Mouse (Mus musculus) forebrain, embryonic 13.5 days (tissue): ENCODE measurements around the gene 4930556J24Rik. TPM values are rescaled to one million over a fixed set of nuclear protein-coding genes. Genes with fewer than 3 reads are reported as not detected.
A peak's percentile ranks its signal among the peaks of the same experiment; 100 is the strongest.
"Not testable (repeated sequence)": the region's sequence is repeated elsewhere in the genome, so short reads cannot be mapped to it uniquely, and the experiment has no call there.

Source experiments
- ATAC-seq: fragments of 200-750 bp; cut with Nextera tagmentation; 2 replicates; pipeline ENCODE4 v1.8.0; 2017
- H3K27ac ChIP-seq: fragments of 300-500 bp; sonication (generic); 2 replicates; pipeline ENCODE4 v1.5.1; 2015; ENCODE audit warnings: inconsistent platforms, mild to moderate bottlenecking, moderate library complexity
- H3K27me3 ChIP-seq: fragments of 300-500 bp; sonication (generic); 2 replicates; pipeline ENCODE4 v1.6.1; 2015; ENCODE audit warnings: mild to moderate bottlenecking, inconsistent platforms
- H3K36me3 ChIP-seq: fragments of 300-500 bp; sonication (generic); 2 replicates; pipeline ENCODE4 v1.6.1; 2015; ENCODE audit warnings: mild to moderate bottlenecking, inconsistent platforms; ENCODE audit not compliant: poor library complexity, severe bottlenecking
- H3K4me1 ChIP-seq: fragments of 300-500 bp; sonication (generic); 2 replicates; pipeline ENCODE4 v1.6.1; 2015; ENCODE audit warnings: inconsistent platforms
- H3K4me2 ChIP-seq: fragments of 300-500 bp; sonication (generic); 2 replicates; pipeline ENCODE4 v1.6.1; 2015; ENCODE audit warnings: inconsistent platforms, mild to moderate bottlenecking, moderate library complexity
- H3K4me3 ChIP-seq: fragments of 300-500 bp; sonication (generic); 2 replicates; pipeline ENCODE4 v1.5.1; 2015; ENCODE audit warnings: mild to moderate bottlenecking, inconsistent platforms
- H3K9ac ChIP-seq: fragments of 300-500 bp; sonication (generic); 2 replicates; pipeline ENCODE4 v1.6.1; 2015; ENCODE audit warnings: mild to moderate bottlenecking, inconsistent platforms
- H3K9me3 ChIP-seq: fragments of 300-500 bp; sonication (generic); replicated peaks from 2 replicates; pipeline ENCODE4 v1.6.1; 2016; ENCODE audit warnings: inconsistent platforms
- WGBS: fragments of 180-500 bp; shearing (Covaris S2); methylation state at CpG from one replicate; pipeline ENCODE4 v1.1.7; 2015; 5-methylcytosine and 5-hydroxymethylcytosine counted together
- polyA plus RNA-seq: library from polyadenylated mRNA; unstranded; fragments of >200 nt; fragmentation: Nextera tagmentation; extraction: Ambion mirVana; gene quantifications from 2 replicates; pipeline ENCODE4 v1.2.1, GENCODE M21; 2015

Gene 4930556J24Rik
- polyA plus RNA-seq, 1 experiment from 2014 or later = not detected

DNA sequence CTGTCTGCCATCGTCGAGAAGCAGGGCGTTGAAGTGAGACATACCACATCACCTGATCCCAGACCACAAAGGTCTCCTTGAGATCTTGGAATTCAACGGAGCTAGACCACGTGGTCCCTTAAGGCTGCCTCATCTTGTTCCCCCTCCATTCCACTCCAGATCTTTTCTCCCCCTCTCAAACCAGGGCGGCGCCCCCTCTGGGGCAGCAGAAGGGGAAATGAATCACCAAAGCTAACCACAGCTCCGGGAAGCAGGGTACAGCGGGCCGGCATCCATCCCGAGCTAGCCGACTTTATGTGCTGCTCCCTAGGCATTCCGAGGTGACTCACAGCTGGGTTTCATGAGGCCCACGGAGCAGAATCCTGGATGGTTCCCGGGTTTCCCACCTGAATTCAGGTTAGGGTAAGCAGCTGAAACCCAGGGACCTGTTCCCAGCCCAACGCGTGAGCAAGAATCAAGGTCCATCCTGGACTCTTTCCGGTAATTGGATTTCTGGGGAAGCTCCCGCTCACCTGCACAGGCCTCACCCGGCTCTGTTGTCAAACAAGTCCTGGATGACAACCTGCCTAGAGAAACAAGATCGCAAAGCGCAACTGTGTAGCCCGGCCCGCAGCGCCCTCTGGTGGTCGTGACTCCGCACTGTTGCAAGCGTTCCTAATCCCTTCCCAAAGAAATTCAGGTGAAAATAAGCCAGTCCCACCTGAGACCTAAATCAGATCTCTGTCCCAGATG lies 62.3 kb downstream of the 4930556J24Rik start, which contains the start of gene Slc35e4:
TSS of gene Slc35e4 (minus strand) at position 556 of the 732 bp plus-strand sequence.
- WGBS = 1% methylated on average over 28 of the region's 28 CpGs
- ATAC-seq = peak; percentile 74

DNA sequence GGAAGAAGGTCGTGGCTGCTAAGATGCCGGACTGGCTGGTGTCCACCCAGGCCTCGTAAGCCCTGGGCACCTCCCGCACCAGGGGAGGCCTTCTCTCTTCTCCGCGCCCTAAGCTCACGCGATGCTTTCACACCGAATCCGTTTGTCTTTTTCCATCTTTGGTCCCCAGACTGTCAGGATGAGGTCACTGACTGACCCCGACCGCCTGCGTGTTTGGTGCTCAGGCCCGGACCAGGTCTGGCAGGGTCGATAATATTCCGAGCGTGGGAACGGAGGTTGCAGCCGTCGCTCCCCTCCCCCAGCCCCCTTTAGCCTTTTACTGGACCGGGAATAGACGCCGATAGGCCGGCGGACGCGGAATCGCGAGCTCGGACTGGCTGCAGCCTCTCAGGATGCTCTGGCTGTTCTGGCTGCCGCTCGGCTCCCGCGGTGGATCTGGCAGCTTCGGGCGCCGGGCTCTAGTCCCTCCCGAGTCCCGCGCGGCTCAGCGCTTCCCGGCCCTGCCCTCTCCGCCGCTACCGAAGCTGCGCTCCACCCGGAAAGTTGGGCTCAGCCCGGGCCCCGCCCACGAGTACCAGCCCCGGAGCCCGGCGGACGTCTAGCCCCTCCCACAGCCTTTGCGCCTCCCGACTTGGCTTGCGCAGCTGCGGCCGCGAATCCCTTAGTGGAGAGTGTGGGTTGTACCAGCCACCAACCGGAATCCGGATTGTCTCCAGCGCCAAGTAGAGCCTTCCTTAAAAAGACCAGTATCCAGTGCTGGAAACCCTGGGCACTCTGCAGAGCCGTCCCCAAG lies 63.1 kb downstream of the 4930556J24Rik start:
- H3K4me1 ChIP-seq = peaks cover 48% of the 10 kb centered on the region
- ATAC-seq = peak; percentile 89
- no peaks in the 10 kb centered on the region for H3K36me3 ChIP-seq
- no peaks in the 10 kb centered on the region for H3K9me3 ChIP-seq
- H3K27ac ChIP-seq = peak overlapping the region; percentile 65
- no peaks in the 10 kb centered on the region; the same call in 1 of the 2 replicates for H3K27me3 ChIP-seq
- peak overlapping the region; percentile 73 for H3K9ac ChIP-seq
- peak overlapping the region; percentile 91 for H3K4me2 ChIP-seq
- WGBS = under 1% methylated on average over 65 of the region's 65 CpGs
- H3K4me3 ChIP-seq = peak overlapping the region; percentile 65

More for the DNA sequence above, 62.3 kb downstream of the 4930556J24Rik start, which contains the start of gene Slc35e4:
- Histone ChIP-seq H3K4me2 (peak within 1 kb of the TSS; percentile 91), H3K4me3 (peak within 1 kb of the TSS; percentile 65), H3K36me3 (no peaks in the 10 kb centered on the region), H3K27me3 (no peaks in the 10 kb centered on the region; the same call in 1 of the 2 replicates), H3K9me3 (no peaks in the 10 kb centered on the region), H3K27ac (peak within 1 kb of the TSS; percentile 65), H3K9ac (peak within 1 kb of the TSS; percentile 73), H3K4me1 (peaks cover 42% of the 10 kb centered on the region)

DNA sequence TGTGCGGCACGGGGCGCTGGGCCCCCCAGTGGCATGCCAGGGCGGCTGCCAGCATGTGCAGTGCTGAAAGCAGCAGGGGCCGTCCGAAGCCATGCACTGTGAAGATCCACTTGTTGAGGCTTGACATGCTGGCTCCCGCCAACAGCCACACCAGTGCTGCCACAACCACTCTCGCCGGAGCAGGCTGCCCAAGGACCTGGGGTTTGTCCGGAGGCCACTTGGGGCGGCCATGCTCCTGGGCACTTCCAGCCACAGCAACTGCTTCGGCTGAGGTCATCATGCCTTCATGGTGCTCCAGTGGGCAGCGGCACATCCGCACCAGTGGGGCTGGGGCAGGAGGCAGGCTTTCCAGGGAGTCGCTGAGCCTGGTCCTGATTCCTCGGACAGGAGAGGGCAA lies 63.7 kb downstream of the 4930556J24Rik start:
- H3K4me1 ChIP-seq = peaks cover 48% of the 10 kb centered on the region
- H3K27ac ChIP-seq = no peak overlapping the region; the same call in 1 of the 2 replicates
- peak overlapping the region; percentile 65 for H3K4me3 ChIP-seq
- peak overlapping the region; percentile 91 for H3K4me2 ChIP-seq
- H3K9me3 ChIP-seq = no peaks in the 10 kb centered on the region
- 1% methylated on average over 16 of the region's 16 CpGs for WGBS
- peak; percentile 31 for ATAC-seq
- peak overlapping the region; percentile 73 for H3K9ac ChIP-seq
- H3K36me3 ChIP-seq = no peaks in the 10 kb centered on the region
- no peaks in the 10 kb centered on the region; the same call in 1 of the 2 replicates for H3K27me3 ChIP-seq

DNA sequence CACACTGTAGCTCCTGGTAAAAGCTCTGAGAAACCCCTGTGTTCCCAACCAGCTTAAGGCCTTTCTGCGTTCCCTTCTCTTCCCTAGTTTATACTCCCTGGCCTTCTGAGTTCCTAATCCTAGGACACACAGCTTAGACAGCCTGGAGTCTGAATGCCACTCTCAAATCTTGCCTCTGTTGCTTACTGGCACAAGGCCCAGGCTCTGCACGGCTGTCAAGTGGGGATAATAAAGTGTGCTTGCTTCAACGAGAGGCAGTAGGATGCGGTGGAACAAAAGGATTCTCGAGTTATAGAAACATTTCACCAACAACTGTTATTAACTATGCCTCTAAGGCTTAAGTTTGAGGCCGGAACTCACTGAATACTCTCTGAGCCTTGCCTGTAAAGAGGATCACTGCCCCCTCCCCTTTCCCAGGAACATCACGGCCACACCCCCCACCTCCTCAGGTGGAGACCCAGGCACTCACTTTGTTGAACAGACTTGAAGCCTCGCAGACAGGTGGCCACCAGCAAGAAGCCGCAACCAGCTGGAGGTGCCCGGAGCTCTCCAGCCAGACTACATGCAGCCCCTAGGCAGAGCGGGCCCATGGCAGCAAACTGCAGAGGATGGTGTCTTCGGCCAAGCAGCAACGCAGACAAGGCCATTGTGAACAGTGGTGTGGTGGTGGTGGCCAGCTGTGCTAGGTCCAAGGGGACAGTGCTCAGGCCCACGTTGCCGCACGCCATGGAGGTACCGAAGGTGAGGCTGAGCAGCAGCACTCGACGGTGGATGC lies 64.3 kb downstream of the 4930556J24Rik start:
- Histone ChIP-seq H3K4me2 (peak overlapping the region; percentile 91), H3K27ac (peak overlapping the region; percentile 7; the same call in 1 of the 2 replicates), H3K4me3 (peak overlapping the region; percentile 65), H3K27me3 (no peaks in the 10 kb centered on the region; the same call in 1 of the 2 replicates), H3K4me1 (peaks cover 48% of the 10 kb centered on the region), H3K36me3 (peaks cover 4% of the 10 kb centered on the region), H3K9me3 (no peaks in the 10 kb centered on the region), H3K9ac (peak overlapping the region; percentile 73)
- 9% methylated on average over 19 of the region's 19 CpGs for WGBS
- no peak; the same call in 1 of the 2 replicates for ATAC-seq

DNA sequence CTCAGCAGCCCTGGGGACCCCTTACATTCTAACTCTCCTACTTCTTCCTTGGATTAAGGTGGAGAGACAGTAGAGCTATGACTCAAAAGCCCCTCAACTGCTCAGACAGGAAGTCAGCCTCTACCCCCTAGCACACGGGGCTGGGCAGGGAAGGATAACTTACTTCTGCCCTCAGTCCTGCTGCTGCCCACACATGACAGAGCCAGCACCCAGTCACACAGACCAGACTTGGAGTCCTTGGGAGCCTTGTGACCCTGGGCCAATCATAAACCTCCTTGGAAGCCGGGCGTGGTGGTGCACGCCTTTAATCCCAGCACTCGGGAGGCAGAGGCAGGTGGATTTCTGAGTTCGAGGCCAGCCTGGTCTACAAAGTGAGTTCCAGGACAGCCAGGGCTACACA lies 65.1 kb downstream of the 4930556J24Rik start:
- 90% methylated on average over 6 of the region's 6 CpGs for WGBS
- peak overlapping the region; percentile 37; the same call in 1 of the 2 replicates for H3K9ac ChIP-seq
- H3K4me1 ChIP-seq = peaks cover 48% of the 10 kb centered on the region
- not testable (repeated sequence) for ATAC-seq, H3K27me3 ChIP-seq, H3K9me3 ChIP-seq, H3K4me3 ChIP-seq, H3K27ac ChIP-seq
- H3K4me2 ChIP-seq = peak overlapping the region; percentile 91
- H3K36me3 ChIP-seq = peaks cover 13% of the 10 kb centered on the region

DNA sequence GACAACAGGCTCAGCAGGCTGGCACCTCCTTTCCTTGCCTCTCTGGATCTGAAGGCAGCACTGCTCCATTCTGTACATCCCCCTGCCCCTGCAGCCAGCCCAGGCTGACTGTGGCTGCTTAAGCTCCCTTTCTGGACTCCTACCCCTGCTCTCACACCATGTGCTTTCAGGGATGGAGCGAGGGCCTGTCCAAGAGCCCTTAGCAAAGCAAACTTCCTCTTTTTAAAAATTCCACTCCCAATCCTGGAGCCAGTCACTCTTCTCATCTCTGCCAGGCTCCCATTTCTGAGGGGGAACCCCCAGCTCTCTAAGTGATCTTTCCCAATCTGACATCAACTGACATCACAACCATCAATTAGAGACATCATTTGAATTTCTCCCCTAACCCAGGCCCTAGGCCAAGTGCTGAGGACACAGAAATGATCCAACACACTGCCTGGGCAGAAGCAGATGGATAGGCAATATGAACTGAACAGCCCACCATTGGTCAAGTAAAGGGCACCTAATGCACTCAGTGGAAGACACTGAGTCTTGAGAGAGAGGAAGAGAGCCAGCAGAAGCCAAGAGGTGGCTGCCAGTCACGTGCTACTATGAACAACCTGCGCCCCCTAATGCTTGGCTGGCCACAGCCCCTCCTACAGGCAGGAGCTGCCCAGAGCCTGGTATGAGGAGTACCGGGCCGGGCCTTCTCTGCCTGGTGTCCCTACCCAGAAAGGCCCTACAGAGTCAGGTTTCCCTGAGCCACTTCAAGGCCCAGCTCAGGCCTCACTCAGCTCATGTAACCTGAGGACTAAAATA lies 65.9 kb downstream of the 4930556J24Rik start:
- Histone ChIP-seq H3K4me3 (0 out of 2 replicates have a peak overlapping the region, but pooled peaks have one; percentile 3), H3K36me3 (peaks cover 19% of the 10 kb centered on the region), H3K27ac (no peak overlapping the region), H3K27me3 (no peaks in the 10 kb centered on the region), H3K4me1 (peaks cover 48% of the 10 kb centered on the region), H3K4me2 (peak overlapping the region; percentile 91), H3K9me3 (no peaks in the 10 kb centered on the region), H3K9ac (0 out of 2 replicates have a peak overlapping the region, but pooled peaks have one; percentile 37)
- 60% methylated on average over 5 of the region's 5 CpGs for WGBS
- no peak for ATAC-seq

DNA sequence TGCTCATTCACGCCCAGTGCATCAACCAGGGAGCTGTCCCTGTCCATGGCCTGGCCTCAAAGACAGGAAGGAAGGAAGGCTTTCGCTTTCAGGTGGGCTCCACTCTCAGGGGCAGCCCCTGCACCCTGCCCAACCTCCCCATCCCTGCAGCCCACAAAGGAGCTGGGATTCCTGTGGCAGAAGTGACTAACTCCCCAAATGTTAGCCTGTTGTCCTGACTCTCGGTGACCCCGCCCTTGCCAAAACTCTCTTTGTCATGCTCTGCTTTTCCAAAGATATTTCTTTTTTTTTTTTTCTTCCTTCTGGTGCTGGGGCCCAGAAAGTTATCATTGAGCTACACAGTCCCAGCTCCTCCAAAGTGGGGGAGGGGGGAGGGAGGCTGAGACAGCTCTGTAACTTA lies 67.3 kb downstream of the 4930556J24Rik start:
- Histone ChIP-seq H3K9ac (no peak overlapping the region), H3K4me3 (no peak overlapping the region), H3K4me2 (no peak overlapping the region), H3K36me3 (peaks cover 25% of the 10 kb centered on the region), H3K27ac (no peak overlapping the region), H3K4me1 (peaks cover 46% of the 10 kb centered on the region), H3K9me3 (no peaks in the 10 kb centered on the region), H3K27me3 (no peaks in the 10 kb centered on the region)
- 82% methylated on average over 4 of the region's 4 CpGs for WGBS
- no peak for ATAC-seq

DNA sequence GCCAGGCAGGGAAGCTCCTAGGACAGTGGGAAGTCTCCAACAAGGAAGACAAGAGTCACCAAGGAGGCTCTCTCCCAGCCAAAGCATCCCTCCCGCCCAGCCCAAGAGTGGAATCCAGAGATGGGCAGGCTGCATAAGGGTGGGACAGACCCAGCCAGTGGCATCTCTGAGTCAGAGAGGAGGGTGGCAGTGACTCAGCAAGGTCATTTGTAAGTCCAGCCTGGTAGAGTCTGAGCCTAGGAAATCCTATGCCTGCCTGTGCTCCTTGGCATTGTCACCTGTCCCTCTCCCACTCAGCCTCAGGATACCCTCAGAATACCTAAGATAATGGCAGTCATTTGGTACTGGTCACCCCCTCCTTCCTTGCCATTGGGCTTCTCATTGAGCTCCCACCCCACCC lies 71.1 kb downstream of the 4930556J24Rik start:
- Histone ChIP-seq H3K36me3 (peaks cover 32% of the 10 kb centered on the region), H3K9me3 (no peaks in the 10 kb centered on the region), H3K4me1 (peaks cover 13% of the 10 kb centered on the region), H3K9ac (no peak overlapping the region), H3K4me2 (no peak overlapping the region), H3K27ac (no peak overlapping the region), H3K27me3 (no peaks in the 10 kb centered on the region), H3K4me3 (no peak overlapping the region)
- no peak for ATAC-seq
- WGBS = 67% methylated on average over 1 of the region's 1 CpGs

DNA sequence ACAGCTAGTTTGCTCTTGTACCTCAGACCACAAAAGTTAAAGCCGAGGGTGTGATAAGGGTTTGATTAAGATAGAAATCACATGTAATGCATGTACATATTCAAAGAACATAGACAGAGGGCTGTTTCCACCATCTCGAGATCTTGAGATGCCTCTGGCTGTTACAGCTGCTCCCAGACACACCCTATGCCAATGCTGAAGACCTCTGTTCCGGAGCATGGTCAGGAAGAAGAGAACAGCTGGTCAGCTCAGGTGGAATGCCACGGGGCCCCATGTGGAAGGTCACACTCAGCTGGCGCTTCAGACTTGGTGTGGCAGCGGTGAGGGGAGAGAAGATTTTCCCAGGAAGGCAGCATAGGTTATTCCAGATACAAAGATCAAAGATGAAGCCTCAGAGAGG lies 71.9 kb downstream of the 4930556J24Rik start:
- Histone ChIP-seq H3K4me3 (no peak overlapping the region), H3K27ac (no peak overlapping the region), H3K9ac (no peak overlapping the region), H3K9me3 (no peaks in the 10 kb centered on the region), H3K4me1 (peaks cover 7% of the 10 kb centered on the region; the same call in 1 of the 2 replicates), H3K36me3 (peaks cover 32% of the 10 kb centered on the region), H3K4me2 (no peak overlapping the region), H3K27me3 (no peaks in the 10 kb centered on the region)
- 85% methylated on average over 6 of the region's 6 CpGs for WGBS
- no peak for ATAC-seq

DNA sequence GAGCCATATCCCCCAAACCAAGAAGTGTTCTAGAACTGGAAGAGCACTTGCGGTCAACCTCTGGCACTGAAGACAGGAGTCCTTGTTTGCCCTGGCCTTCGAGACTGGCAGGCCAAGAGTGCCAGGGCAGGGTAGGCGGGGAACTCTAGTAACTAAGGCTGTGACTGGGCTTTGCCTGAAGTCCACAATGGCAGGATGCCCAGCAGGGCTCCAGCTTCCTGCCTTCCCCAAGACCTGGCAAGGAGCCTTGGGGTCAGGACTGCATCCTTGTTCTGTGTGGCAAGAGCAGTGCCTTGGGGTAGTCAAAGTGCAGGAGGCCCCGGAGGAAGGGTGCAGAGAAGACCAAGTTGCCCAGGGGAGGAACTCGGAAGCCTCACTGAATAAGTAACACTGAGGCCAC lies 73.5 kb downstream of the 4930556J24Rik start:
- no peaks in the 10 kb centered on the region for H3K27me3 ChIP-seq
- peaks cover 47% of the 10 kb centered on the region for H3K36me3 ChIP-seq
- peaks cover 5% of the 10 kb centered on the region; the same call in 1 of the 2 replicates for H3K4me1 ChIP-seq
- no peak overlapping the region for H3K4me2 ChIP-seq
- 80% methylated on average over 5 of the region's 5 CpGs for WGBS
- H3K9ac ChIP-seq = no peak overlapping the region
- no peak overlapping the region for H3K27ac ChIP-seq
- H3K4me3 ChIP-seq = no peak overlapping the region
- ATAC-seq = no peak
- no peaks in the 10 kb centered on the region for H3K9me3 ChIP-seq

DNA sequence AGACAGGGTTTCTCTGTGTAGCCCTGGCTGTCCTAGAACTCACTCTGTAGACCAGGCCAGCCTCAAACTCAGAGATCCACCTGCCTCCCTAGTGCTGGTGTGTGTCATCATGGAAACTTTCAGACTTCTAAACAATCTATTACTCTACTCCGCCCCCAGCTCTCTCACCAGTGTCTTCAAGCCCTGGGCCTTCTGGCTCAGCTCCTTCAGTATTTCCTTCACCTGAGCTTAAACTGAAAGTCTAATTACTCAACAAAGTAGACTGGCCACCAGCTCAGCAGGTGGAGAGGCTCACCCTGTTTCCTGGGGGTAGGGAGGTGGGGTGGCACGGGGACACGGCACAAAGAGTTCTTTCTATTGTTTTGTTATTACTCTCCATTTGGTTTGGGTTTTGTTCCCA lies 74.1 kb downstream of the 4930556J24Rik start:
- Histone ChIP-seq H3K9ac (no peak overlapping the region), H3K9me3 (no peaks in the 10 kb centered on the region), H3K36me3 (peaks cover 50% of the 10 kb centered on the region), H3K4me1 (peaks cover 6% of the 10 kb centered on the region; the same call in 1 of the 2 replicates), H3K4me2 (no peak overlapping the region), H3K27me3 (no peaks in the 10 kb centered on the region), H3K27ac (no peak overlapping the region), H3K4me3 (no peak overlapping the region)
- 84% methylated on average over 3 of the region's 3 CpGs for WGBS
- no peak for ATAC-seq
